Mouse (Mus musculus) lung, postnatal 4 days (tissue): ENCODE measurements at regions not wholly inside any gene's neighbourhood (a gene's known extent, or its start where the extent isn't known, plus 50 kb on each side); places are given as distances from the start of the nearest gene placed in this dataset.
A peak's percentile ranks its signal among the peaks of the same experiment; 100 is the strongest.
"Not testable (repeated sequence)": the region's sequence is repeated elsewhere in the genome, so short reads cannot be mapped to it uniquely, and the experiment has no call there.

ENCODE experiments used
- DNase-seq, 2 experiments: peaks; one replicate each; pipeline ENCODE4 v3.0.0; 2021

- DNase-seq = peak; percentile 20 to 47
Measured at GRCm38 (mm10) chr7:60622271-60623249, 482.5 kb upstream of the Snrpn start.

- not testable (repeated sequence) for DNase-seq
Measured at GRCm38 (mm10) chr7:60617070-60617674, 477.2 kb upstream of the Snrpn start.
